14 mouse cellular contexts compared by ENCODE assay signal in genomic region chr3:50973081-50973480, GRCm38 (mm10).
"Had no signal": no experiment of that assay in that cellular context is flagged by ENCODE, and none has a peak within 500 bp of the region (broad histone marks: within the 10 kb centered on the region; RNA-seq: fewer than 3 reads in every experiment).

No protein-coding gene starts in this region.

- ATAC-seq: liver, postnatal 0 days; midbrain, embryonic 13.5 days had no signal

- H3K36me3 ChIP-seq: kidney, embryonic 15.5 days; liver, embryonic 13.5 days; lung, embryonic 15.5 days; midbrain, embryonic 13.5 days had no signal

- H3K27ac ChIP-seq: kidney, embryonic 15.5 days; liver, embryonic 13.5 days; lung, embryonic 15.5 days; macrophage; midbrain, embryonic 13.5 days had no signal

- H3K9ac ChIP-seq: kidney, embryonic 15.5 days; liver, embryonic 13.5 days; liver, postnatal 0 days; lung, embryonic 15.5 days; midbrain, embryonic 13.5 days had no signal

- H3K27me3 ChIP-seq: kidney, embryonic 15.5 days; liver, embryonic 13.5 days; lung, embryonic 15.5 days; megakaryocyte, embryonic 14.5 days; midbrain, embryonic 13.5 days had no signal

- H3K4me3 ChIP-seq: kidney, embryonic 15.5 days; liver, embryonic 13.5 days; lung, embryonic 15.5 days; megakaryocyte, embryonic 14.5 days; midbrain, embryonic 13.5 days had no signal

- H3K4me1 ChIP-seq: kidney, embryonic 15.5 days; liver, embryonic 13.5 days; megakaryocyte, embryonic 14.5 days had no signal

- H3K9me3 ChIP-seq: kidney, embryonic 15.5 days; liver, embryonic 13.5 days; lung, embryonic 15.5 days; megakaryocyte, embryonic 14.5 days; midbrain, embryonic 13.5 days had no signal

- H3K4me2 ChIP-seq: kidney, embryonic 15.5 days; liver, embryonic 13.5 days; lung, embryonic 15.5 days; midbrain, embryonic 13.5 days had no signal

- DNase-seq: kidney, postnatal 14 days; left cerebral cortex, postnatal 4 days; liver; liver, embryonic 13.5 days; liver, postnatal 0 days; lung, postnatal 14 days; right cerebral cortex, adult 18-20 months; right cerebral cortex, postnatal 25 days; thymus, postnatal 36 days had no signal
